Mouse (Mus musculus) MEL (cell line): ENCODE measurements around the gene Iqsec3. TPM values are rescaled to one million over a fixed set of nuclear protein-coding genes. Genes with fewer than 3 reads are reported as not detected.

Source experiments
- polyA plus RNA-seq, 2 experiments: library from polyadenylated mRNA; stranded (reverse) in 1 of 2; unstranded in 1 of 2; fragments of >175 nt in 1 of 2; fragments of >200 nt in 1 of 2; gene quantifications; 2 replicates each; pipeline versions ENCODE4 v1.2.1 to v1.2.4; 2012; ENCODE audit warnings: low replicate concordance in 2 of 2, low read depth in 1 of 2; ENCODE audit not compliant: insufficient read length in 2 of 2, insufficient read depth in 1 of 2, missing spikeins in 1 of 2
- total RNA-seq: library from RNA; depleted of rRNA; stranded (reverse); fragments of 300-350 nt; gene quantifications from 2 replicates; pipeline ENCODE4 v1.2.3, GENCODE M21; 2012; rRNA removed

The Iqsec3 gene
- total and polyA plus RNA-seq, 3 experiments = 0.04 TPM; not detected in 2

Other genes with a start within 250 kb of the Iqsec3 start
- gene Usp18, start 227.8 kb downstream of the Iqsec3 start, total RNA-seq = 0.39 and 0.85 TPM in 2 replicates
- under 1 TPM in 1 of 2 experiments, not detected in 1; 0.71 TPM for gene Usp18, start 227.8 kb downstream of the Iqsec3 start, polyA plus RNA-seq
- gene Slc6a13, start 173.5 kb downstream of the Iqsec3 start, total RNA-seq = 1.0 and 1.4 TPM in 2 replicates
- gene Slc6a13, start 173.5 kb downstream of the Iqsec3 start, polyA plus RNA-seq = 1 to 10 TPM in 1 of 2 experiments, not detected in 1; 1.5 TPM
- gene Slc6a12, start 130.6 kb downstream of the Iqsec3 start, total RNA-seq = not detected in 2 replicates
- gene Slc6a12, start 130.6 kb downstream of the Iqsec3 start, polyA plus RNA-seq = not detected
- not detected in 2 replicates for gene A2m, start 161.7 kb upstream of the Iqsec3 start, total RNA-seq
- gene A2m, start 161.7 kb upstream of the Iqsec3 start, polyA plus RNA-seq = not detected